Mouse (Mus musculus) induced T-regulatory cell, adult 2 months (primary cell): Measurements from ENCODE around the gene Chrm1.

Experiments used
- DNase-seq: peaks from one replicate; pipeline ENCODE4 v3.0.0-alpha.2; 2012; ENCODE audit warnings: low read depth

Gene Chrm1

DNA sequence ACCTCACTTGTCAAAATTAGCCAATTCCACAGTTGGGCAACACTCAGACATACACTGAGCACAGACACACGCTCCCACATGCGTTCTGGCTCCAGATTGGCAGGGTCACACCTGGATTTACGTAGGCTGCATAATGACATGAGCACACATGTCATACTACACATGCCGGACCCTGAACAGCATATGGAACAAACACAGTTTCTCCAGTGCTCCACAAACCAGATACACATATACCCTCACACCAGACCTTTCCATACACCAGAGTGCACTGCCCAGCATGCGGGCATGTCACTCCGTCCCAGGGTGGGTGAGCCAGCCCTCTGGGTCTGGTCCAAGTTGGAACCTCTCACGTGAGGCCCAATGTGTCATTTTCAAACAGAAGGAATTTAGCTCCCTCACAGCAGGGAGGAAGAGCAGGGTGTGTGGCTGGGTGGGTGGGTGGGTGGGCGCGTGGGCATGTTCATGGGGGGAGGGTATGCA, at the start of gene Chrm1:
Chrm1 (plus strand) TSS at position 430 of the 480 bp plus-strand sequence.
- no peak for DNase-seq

DNA sequence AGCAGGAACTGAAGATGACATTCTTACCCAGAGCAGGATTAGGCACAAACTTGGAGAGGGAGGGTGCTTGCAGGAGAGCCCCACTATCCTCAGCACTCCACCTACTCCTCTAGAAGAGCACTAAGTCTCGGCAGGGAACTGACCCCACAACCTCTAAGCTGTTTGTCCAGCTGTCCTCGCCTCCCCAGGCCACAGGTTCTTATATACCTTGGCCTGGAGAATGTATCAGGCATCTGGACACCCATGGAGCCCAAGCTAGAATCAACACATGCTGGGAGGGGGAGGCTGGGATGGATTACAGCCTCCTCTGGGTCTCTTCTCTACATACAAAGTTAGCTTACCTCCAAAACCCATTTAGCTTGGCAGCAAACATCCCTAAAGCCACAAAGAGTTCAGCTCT, 49.2 kb upstream of the Chrm1 start:
- DNase-seq, result no peak

DNA sequence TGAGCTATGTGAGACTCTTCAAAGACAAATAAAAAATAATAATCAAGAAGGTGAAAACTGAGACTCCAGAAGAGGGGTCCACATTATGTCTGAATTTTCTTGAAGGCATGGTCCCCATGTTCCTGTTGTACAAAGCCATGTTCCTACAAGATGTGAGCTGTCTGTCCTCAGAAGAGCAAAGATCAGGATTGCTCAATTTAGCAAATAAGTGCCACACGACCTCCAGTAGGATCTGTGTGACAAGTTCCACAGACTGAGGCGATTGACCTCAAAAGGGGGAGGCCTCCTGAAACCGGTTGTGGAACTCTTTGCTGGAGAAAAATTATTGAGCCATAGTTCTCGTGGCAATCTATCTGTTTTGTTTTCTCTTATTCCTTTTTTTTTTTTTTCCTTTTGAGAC, 47.3 kb upstream of the Chrm1 start:
- no peak for DNase-seq

DNA sequence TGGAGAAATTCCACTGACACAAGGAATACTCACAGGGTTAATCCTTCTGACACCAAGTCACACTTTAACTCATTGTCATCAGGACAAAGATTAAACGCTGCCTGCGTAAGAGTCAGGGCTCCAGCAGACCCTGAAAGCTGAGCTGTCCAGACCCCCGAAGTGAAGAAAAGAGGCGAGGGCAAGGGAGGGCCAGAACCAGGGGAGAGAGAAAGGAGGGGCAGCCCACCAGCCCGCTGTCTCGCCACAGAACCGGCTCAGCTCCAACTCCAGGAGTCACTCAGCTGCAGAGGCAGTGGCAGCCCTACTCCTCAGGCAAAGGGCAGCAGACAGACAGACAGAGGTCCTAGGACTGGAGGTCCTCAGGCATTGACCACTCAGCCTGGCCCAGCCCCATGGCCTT, 45.7 kb upstream of the Chrm1 start, which contains the start of gene Slc22a6:
Slc22a6 (plus strand) TSS at position 136 of the 400 bp plus-strand sequence.
- no peak for DNase-seq

DNA sequence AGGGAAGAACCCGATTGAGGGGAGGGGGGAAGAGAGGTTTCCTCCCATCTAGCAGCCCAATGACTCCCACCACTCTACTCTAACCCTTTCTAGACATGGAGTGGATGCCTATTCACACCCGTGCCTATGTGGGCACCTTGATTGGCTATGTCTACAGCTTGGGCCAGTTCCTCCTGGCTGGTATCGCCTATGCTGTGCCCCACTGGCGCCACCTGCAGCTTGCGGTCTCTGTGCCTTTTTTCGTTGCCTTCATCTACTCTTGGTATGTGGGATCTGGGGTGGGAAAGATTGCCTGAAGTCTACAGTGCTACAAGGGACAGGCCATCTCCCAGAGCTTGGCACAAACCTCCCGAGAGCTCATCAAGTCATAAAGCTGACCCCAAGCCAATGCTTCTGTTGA, 42.5 kb upstream of the Chrm1 start:
- no peak for DNase-seq

DNA sequence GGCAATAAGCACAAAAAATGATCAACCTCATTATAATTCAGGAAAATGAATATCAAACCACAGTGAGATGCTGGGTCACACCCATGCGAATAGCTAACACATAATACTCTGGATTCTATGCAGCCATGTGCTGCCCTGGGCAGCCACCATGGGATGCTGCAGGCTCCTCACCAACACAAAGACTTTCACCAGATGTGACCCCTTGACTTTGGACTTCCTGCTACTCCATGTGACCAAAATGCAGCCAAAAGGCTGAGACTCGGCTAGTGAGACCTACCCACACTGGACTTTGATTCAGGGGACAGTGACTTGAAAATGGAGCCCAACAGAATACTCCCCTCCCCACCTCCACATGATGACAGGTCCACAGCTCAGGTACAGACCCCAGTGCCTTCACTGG, 33.3 kb upstream of the Chrm1 start:
- no peak for DNase-seq

DNA sequence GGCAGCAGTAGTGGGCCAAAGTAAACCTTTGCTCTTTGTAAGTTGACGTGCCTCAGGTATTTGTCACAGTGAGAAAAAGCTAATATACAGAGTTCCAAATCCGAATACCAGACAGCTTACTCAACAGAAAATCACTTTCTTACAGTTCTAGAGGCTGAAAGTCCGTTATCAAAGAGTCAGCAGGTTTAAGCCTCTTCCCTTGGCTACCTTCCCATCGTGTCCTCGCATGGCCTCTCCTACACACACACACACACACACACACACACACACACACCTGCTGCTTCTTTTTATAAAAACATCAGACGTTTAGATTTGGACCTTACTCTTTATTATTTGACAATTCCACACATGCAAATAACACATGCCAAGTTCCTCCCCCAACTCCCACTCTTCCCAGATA, 32.8 kb upstream of the Chrm1 start:
- no peak for DNase-seq

DNA sequence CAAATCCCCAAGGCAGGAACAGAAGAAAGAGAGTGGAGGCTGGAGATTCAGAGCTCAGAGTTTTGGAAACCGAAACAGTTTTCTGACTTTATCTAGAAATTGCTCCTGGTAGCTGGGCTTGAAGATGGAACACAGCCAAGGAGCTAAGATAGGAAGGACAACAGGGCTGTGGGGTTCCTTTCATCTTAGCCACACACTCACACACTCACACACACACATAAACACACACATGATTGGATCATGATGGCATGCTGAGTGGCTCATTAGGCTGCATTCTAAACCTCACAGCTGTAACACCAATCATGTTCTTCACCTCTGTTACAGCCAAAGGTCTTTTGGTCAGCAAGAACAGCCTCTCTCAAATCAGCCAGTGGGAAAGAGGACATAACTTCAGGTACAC, 31.6 kb upstream of the Chrm1 start:
- DNase-seq, result no peak

DNA sequence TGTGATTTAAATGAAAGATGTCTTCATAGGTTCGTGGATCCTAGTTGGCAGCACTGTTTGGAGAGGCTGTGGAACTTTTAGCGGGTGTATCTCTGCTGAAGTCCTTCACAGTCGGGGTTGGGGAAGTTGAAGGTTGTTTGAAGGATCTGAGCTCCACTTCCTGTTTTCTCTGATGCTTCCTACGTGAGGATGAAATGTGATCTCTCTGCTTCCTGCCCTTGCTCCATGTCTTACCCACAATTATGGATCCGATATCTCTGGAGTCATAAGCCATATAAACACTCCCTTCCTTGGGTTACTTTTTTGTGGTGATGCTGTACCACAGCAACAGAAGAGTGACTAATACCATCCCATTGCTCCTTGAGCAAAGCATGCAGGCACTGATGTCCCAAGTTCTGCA, 21.5 kb upstream of the Chrm1 start:
- no peak for DNase-seq

DNA sequence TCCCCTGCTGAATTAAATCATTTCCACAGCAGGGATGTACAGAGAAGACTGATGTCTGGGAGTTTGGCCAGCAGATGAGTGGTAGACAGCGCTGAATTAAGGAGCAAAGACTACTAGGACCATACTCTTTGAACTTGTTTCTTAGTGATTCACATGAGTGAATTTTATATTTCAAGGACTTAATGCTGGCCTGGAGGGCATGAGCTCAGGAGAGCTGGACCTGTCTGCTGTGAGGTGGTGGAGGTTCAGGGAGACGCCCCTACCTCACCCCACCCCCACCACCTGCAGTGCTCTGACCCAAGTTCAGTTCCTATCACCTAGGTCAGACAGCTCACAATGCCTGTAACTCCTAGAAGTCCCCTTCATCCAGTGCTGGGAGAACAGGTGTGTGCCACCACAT, 17.2 kb upstream of the Chrm1 start:
- no peak for DNase-seq

DNA sequence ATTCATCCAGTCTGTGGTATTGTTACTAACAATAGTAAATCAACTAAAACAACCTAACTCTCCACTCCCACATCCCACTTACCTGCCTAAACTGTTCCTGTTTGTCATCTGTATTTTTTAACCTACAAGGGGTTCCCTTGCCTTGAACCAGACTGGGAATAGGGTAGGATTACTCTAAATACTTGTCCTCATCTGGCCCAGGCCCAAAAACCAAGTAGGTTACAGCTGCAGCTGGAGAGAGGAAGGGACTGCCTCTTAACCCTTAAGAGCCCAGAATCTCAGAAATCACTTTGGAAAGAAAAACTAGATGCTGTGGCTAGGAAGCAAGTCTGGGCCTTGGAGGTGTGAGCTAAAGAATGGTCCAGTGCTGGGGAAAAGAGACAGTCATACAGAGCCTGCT, 7.8 kb upstream of the Chrm1 start:
- no peak for DNase-seq

DNA sequence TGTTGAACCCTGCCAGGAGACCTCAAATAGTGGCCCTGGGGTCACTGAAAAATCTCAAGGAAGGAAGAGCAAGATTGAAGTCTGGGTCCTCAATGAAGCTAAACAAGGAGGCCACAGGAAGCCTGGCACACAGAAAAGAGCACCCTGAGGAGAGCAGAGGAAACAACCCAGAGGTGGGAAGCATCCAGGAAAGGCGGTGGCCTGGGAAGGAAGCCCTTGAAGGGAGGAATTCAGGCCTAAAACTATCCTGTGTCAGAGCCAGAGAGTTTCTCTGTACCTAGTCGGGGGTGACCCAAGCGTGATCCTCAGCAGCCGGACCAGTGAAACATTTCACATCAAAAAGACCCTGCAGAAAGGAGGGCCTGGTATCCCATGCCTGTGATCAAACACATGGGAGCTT, 7.2 kb upstream of the Chrm1 start:
- no peak for DNase-seq

DNA sequence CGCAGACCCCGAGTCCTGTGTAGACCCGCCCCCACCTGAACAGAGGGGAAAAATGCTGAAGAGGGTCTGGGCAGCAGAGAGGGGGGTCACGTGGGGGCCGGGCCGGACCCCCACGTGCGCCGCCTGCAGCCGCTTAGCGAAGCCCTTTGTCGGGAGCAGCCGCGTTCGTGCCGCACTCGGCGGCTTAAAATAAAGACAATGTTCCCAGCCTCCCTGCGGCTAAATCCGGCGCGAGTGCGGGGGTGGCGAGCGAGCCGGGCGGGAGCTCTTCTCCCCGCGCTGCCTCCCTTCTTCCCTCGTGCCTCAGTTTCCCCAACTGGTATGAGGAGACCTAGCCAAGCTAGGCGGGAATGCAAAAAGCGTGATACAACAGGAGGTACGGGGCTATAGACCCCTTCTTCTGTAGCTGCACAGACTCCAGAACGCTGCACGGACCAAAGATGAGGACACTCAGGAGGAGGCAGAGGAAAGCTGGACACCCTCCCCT, 1.7 kb upstream of the Chrm1 start:
- no peak for DNase-seq

DNA sequence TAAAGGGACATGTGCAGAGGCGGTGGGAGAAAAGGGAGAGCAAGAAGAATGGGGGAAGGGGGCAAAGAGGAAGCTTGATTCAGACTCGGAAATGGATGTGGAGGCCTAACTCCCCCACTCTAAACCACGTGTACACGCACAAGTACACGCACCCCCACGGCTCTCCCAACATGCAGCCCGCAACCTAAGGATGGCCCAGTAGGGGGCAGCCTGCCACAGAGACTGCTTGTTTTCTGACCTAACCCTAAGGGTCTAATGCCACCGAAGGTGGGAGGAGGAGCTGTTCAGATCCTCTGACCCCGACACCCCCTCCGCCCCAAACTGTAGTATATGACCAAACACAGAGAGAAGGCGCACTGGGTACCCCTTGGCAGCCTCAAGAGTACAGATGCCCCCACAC, 1.3 kb upstream of the Chrm1 start:
- DNase-seq, result peak; percentile 39

DNA sequence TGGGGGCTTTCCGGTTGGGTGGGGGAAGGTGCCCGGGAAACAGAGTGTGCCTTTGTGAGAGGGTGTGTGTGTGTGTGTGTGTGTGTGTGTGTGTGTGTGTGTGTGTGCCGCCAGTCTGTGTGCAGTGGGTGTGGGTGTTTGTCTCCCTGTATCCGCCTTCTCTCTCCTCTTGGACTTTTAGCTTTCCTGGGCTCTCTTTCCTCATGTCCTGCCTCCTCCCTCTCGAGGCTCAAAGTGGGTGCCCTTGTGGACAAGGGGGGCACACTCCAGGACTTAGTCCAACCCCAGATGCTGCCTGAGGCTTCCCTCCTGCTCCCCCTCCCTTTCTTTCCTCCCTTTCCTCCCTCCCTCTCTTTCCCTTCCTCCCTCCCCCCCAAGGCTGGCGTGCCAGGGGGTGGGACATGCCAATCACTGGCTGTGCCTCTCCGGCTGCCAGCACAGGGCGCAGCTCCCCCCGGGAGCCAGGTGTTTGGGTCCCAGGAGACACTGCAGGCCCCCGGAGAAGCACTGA, 377 bp downstream of the Chrm1 start:
- no peak for DNase-seq

DNA sequence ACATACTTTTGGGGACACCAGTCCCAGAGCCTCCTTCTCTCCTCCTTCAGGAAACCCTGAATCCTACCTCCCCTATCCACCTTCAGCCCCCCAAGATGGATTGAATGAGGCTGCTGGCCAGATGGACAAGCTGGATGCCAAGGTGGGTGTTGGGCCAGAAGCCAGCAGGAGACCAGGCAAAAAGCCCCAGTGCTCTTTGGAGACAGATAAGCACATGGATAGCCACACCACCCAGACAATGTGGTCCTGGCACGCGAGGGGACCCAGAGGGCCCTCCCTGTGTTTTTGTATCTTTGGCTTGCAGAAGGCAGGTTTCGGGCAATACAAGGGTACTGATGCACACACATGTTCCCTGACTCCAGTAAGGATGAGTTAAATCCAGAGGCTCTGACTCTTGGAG, 1.3 kb downstream of the Chrm1 start:
- no peak for DNase-seq

DNA sequence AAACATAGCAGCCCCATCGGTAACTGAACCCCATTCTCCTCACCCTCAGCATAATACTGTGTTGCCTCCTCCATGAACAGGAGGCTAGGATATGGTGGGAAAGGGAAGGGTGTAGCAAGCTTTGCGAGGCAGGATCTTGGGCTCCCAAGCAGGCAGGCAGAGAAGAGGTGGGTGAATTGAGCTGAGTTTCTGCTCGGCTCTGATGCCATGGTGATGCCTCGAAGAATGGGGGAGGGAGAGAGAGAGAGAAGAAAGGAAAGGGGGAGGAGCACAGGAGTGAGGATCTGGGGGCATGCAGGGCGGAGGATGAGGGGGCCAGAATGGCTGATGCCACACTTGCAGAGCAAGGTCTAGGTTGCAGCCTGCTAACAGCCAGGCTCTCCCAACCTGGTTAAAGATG, 2.2 kb downstream of the Chrm1 start:
- DNase-seq, result no peak

DNA sequence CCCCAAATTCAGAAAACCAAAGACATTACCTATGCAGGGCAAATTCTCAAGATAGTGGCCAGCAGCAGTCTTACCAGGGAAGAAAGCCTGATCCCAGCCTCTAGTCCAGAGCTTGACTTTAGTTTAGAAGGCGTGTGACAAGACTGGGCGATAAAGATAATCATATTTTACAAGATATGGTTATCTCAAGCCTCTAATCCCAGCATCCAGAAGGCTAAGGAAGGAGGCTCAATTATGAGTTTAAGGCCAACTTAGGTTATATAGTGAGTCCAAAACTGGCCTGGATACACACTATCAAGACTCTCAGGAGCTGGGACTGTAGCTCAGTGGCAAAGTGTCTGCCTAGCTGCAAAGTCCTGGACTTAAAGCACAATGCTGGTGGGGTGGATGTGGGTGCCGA, 9.3 kb downstream of the Chrm1 start:
- no peak for DNase-seq

DNA sequence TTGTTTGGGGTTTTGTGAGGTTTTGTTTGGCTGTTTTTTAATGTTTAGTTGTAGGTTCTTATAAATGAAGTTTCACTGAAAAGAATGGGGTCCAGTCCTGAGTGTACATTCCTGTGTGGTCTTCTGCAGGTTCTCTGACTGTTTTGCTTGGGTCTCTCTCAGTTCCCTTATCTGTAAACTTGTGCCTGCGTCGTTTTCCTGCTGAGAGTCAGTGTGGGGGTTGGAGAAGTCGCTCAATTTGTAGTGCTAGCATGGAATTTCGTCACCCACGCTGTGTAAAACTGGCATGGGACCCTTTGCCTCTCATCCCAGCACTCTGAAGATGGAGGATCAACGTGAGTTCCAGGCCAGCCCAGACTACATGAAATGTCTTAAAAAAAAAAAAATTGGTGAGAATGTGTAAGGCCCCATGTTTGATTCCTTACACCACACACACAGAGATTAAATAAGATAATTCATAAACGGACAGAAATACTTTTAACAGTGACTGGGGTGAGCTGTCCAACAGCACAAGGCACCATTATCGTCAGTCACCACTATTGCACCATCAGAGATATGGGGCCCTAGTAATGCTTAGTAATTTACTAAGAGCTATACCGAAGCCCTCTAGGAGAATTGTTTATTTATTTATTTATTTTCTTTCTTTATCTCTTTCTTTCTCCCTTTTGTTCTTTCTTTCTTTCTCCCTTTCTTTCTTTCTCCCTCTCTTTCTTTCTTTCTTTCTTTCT, 9.9 kb downstream of the Chrm1 start:
- DNase-seq, result no peak

DNA sequence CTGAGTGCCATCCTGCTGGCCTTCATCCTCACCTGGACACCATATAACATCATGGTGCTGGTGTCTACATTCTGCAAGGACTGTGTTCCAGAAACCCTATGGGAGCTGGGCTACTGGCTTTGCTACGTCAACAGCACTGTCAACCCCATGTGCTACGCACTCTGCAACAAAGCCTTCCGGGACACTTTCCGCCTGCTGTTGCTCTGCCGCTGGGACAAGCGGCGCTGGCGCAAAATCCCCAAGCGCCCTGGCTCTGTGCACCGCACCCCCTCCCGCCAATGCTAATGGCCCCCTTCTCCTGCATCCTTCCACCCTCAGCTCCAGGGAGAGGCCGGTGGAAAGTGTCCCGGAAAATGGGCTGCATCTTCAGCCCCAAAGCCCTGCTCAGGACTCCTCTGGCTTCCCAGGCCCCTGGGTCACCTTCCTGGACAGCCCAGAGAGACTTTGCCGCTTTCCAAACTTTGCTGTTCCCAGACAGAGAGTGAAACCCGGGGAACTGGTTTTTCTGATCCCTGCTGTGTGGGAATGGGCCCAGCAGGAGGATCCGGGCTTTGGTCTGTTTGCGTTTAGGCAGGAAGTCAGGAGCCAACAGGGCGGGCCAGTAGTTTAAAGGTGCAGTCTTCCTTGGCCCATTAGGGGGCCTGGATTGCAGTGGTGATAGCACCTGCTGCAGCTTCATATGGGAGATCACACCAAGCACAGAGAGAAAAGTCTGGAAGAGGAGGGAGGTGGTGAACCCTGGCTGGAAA, 15.6 kb downstream of the Chrm1 start:
- DNase-seq, result no peak

DNA sequence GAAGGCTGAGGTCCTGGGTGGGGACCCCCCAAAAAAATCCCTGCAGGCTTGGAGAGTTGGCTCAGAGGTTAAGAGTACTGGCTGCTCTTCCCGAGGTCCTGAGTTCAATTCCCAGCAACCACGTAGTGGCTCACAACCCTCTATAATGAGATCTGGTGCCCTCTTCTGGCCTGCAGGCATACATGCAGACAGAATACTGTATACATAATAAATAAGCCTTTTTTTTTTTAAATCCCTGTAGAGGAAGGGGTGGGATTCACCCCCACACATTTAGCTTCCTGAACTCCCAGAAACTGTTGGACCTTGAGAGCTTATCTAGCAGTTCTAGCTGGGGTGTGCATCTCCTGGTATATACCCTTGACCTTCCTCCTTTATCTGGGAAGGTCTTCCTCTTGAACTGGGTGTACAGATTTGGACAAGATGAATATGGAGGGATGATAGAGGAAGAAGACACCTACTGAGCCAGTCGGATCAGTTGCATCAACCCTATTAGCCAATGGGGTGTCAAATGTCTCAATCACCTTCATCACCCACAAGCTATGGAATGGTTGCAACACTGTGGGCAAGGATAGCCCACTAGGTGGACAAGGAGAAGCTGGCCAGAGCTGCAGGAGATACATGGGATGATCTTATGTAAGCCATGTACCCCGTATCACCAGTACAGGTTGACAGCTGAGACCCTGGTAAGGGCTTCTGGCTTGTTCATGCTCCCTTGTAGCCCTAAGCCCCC, 18.2 kb downstream of the Chrm1 start:
- DNase-seq, result no peak

DNA sequence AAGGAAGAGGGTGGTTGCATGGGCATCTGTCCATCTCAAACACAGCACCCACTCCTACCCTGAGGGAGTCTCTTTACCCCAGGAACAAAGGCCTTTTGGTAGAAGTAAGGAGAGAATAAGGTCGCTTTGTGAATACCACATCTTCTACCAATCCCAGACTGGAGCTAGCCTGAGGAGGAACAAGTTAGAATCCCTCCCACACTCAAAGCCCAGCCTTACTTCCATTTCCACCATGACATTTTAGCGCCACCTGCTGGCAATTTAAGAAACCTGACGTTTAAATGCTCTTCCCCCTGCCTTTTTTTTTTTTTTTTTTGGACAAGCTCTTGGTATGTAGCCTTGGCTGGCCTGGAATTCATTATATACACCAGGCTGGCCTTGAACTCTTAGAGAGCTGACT, 19.4 kb downstream of the Chrm1 start:
- peak; percentile 91 for DNase-seq

DNA sequence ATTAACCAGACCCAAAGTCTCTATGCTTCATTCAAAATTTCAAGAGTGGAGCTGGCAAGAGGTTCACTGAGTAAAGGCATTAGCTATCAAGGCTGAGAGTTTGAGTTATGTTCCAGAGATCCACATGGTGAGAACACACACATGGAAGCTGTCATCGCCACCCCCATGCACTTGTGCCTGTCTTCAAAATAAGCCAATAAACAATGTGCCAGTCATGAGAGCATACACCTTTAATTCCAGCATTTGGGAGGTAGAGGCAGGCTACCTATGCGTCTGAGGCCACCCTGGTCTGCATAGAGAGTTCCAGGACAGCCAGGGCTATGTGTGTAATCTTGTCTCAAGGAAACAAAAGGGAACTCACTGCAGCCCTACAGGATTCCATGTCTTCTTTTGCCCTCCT, 20.0 kb downstream of the Chrm1 start:
- DNase-seq, result no peak
